Mouse (Mus musculus) neural tube, embryonic 11.5 days (tissue): ENCODE results near the gene Nsf. TPM values are rescaled to one million over a fixed set of nuclear protein-coding genes. Genes with fewer than 3 reads are reported as not detected.

Source experiments
- ATAC-seq: fragments of 200-750 bp; cut with Nextera tagmentation; 2 replicates; pipeline ENCODE4 v1.8.0; 2017; ENCODE audit warnings: moderate number of reproducible peaks, mild to moderate bottlenecking, moderate TSS enrichment, moderate library complexity; ENCODE audit not compliant: insufficient read depth, low FRiP score, low TSS enrichment
- DNase-seq: peaks from one replicate; pipeline ENCODE4 v3.0.0-alpha.2; 2015; ENCODE audit warnings: low spot score
- H3K27ac ChIP-seq: fragments of 300-500 bp; sonication (generic); 2 replicates; pipeline ENCODE4 v1.5.1; 2014; ENCODE audit warnings: low read depth, mild to moderate bottlenecking, low read length
- H3K27me3 ChIP-seq: fragments of 300-500 bp; sonication (generic); 2 replicates; pipeline ENCODE4 v1.6.1; 2014; ENCODE audit warnings: mild to moderate bottlenecking, low read length, mixed read lengths; ENCODE audit not compliant: control insufficient read depth, insufficient read depth
- H3K36me3 ChIP-seq: fragments of 300-500 bp; sonication (generic); 2 replicates; pipeline ENCODE4 v1.6.1; 2014; ENCODE audit warnings: mild to moderate bottlenecking, low read length, moderate library complexity, mixed read lengths; ENCODE audit not compliant: control insufficient read depth, insufficient read depth
- H3K4me1 ChIP-seq: fragments of 300-500 bp; sonication (generic); 2 replicates; pipeline ENCODE4 v1.6.1; 2014; ENCODE audit warnings: low read length, mixed read lengths; ENCODE audit not compliant: control insufficient read depth, insufficient read depth
- H3K4me2 ChIP-seq: fragments of 300-500 bp; sonication (generic); 2 replicates; pipeline ENCODE4 v1.6.1; 2014; ENCODE audit warnings: low read depth, mild to moderate bottlenecking, moderate library complexity
- H3K4me3 ChIP-seq: fragments of 300-500 bp; sonication (generic); 2 replicates; pipeline ENCODE4 v1.5.1; 2014; ENCODE audit warnings: low read depth, low read length
- H3K9ac ChIP-seq: fragments of 300-500 bp; sonication (generic); 2 replicates; pipeline ENCODE4 v1.6.1; 2014; ENCODE audit warnings: mild to moderate bottlenecking, low read length
- H3K9me3 ChIP-seq: fragments of 300-500 bp; sonication (generic); 2 replicates; pipeline ENCODE4 v1.6.1; 2016; ENCODE audit warnings: low read length; ENCODE audit not compliant: control insufficient read depth
- WGBS: fragments of 180-500 bp; shearing (Covaris S2); extraction: QIAGEN DNeasy Blood & Tissue Kit; methylation state at CpG from one replicate; pipeline ENCODE4 v1.1.7; 2014; 5-methylcytosine and 5-hydroxymethylcytosine counted together
- polyA plus RNA-seq: library from polyadenylated mRNA; unstranded; fragments of >200 nt; fragmentation: Nextera tagmentation; extraction: Ambion mirVana; gene quantifications from 2 replicates; pipeline ENCODE4 v1.2.1, GENCODE M21; 2014

Nsf gene
- polyA plus RNA-seq, 1 experiment from 2014 or later: 65.4 TPM

DNA sequence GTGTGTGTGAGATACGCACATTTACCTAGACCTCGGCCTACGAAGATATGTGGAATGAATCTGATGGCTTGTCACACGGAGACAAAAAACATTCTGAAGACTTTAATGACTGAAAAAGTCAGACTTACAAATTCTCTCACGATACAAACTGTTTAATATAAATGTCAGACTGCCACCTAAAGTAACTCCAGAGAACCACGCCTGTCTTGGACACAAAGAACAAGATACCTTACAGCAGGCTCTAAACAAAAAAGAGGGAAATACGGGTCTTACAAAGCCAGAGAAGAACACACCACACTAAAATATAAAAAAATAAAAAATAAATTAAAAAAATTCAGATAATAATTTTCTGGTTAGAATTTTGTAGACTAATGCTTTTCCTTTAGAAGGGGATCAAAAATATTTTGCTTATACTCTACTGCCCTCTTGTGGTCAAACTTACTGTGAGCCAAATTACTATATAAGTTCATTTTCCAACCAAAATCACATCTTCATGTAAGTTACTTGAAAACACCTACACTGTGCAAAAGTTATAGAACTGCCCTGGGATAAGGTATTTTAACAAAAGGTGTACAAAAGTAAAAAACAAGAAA lies 42.8 kb downstream of the Nsf start:
- ATAC-seq (no peak), DNase-seq (no peak)
- Histone ChIP-seq H3K27me3 (no peaks in the 10 kb centered on the region), H3K4me3 (no peak overlapping the region), H3K9me3 (no peaks in the 10 kb centered on the region), H3K36me3 (peaks cover 2% of the 10 kb centered on the region), H3K27ac (no peak overlapping the region), H3K9ac (no peak overlapping the region), H3K4me1 (no peaks in the 10 kb centered on the region), H3K4me2 (no peak overlapping the region)
- 67% methylated on average over 7 of the region's 7 CpGs for WGBS

- Histone ChIP-seq H3K27me3 (no peaks in the 10 kb centered on the region), H3K9me3 (no peaks in the 10 kb centered on the region), H3K27ac (no peak overlapping the region), H3K4me3 (no peak overlapping the region), H3K36me3 (no peaks in the 10 kb centered on the region; the same call in none of the 2 replicates), H3K4me2 (no peak overlapping the region), H3K4me1 (no peaks in the 10 kb centered on the region), H3K9ac (no peak overlapping the region)
- DNase-seq (no peak), ATAC-seq (no peak)
- 94% methylated on average over 11 of the region's 11 CpGs for WGBS
Observed at GRCm38 (mm10) chr11:103910531-103910930, 43.3 kb downstream of the Nsf start.

GRCm38 (mm10) chr11:103909809-103910208 lies 44.0 kb downstream of the Nsf start:
- Histone ChIP-seq H3K27ac (no peak overlapping the region), H3K4me2 (no peak overlapping the region), H3K27me3 (no peaks in the 10 kb centered on the region), H3K9me3 (no peaks in the 10 kb centered on the region), H3K4me1 (no peaks in the 10 kb centered on the region), H3K36me3 (no peaks in the 10 kb centered on the region; the same call in none of the 2 replicates), H3K4me3 (no peak overlapping the region), H3K9ac (no peak overlapping the region)
- ATAC-seq (no peak), DNase-seq (no peak)
- WGBS: 88% methylated on average over 11 of the region's 11 CpGs

- no peak for DNase-seq
- no peak for ATAC-seq
- 84% methylated on average over 12 of the region's 12 CpGs for WGBS
Observed at GRCm38 (mm10) chr11:103909396-103909795, 44.5 kb downstream of the Nsf start.

GRCm38 (mm10) chr11:103906051-103906719 lies 47.7 kb downstream of the Nsf start:
- Histone ChIP-seq H3K36me3 (no peaks in the 10 kb centered on the region), H3K9ac (no peak overlapping the region), H3K4me3 (no peak overlapping the region), H3K4me2 (no peak overlapping the region), H3K27me3 (no peaks in the 10 kb centered on the region), H3K9me3 (no peaks in the 10 kb centered on the region), H3K4me1 (no peaks in the 10 kb centered on the region), H3K27ac (no peak overlapping the region)
- 40% methylated on average over 7 of the region's 7 CpGs for WGBS
- DNase-seq: no peak
- no peak for ATAC-seq

More at GRCm38 (mm10) chr11:103909396-103909795, 44.5 kb downstream of the Nsf start:
- Histone ChIP-seq H3K9ac (no peak overlapping the region), H3K4me1 (no peaks in the 10 kb centered on the region), H3K4me3 (no peak overlapping the region), H3K27ac (no peak overlapping the region), H3K27me3 (no peaks in the 10 kb centered on the region), H3K36me3 (no peaks in the 10 kb centered on the region; the same call in none of the 2 replicates), H3K9me3 (no peaks in the 10 kb centered on the region), H3K4me2 (no peak overlapping the region)

- Histone ChIP-seq H3K4me1 (no peaks in the 10 kb centered on the region), H3K27ac (no peak overlapping the region), H3K27me3 (no peaks in the 10 kb centered on the region), H3K9me3 (no peaks in the 10 kb centered on the region), H3K36me3 (no peaks in the 10 kb centered on the region), H3K4me3 (no peak overlapping the region), H3K4me2 (no peak overlapping the region), H3K9ac (no peak overlapping the region)
- ATAC-seq (no peak), DNase-seq (no peak)
- 75% methylated on average over 9 of the region's 9 CpGs for WGBS
Observed at GRCm38 (mm10) chr11:103905506-103905905, 48.4 kb downstream of the Nsf start.

DNA sequence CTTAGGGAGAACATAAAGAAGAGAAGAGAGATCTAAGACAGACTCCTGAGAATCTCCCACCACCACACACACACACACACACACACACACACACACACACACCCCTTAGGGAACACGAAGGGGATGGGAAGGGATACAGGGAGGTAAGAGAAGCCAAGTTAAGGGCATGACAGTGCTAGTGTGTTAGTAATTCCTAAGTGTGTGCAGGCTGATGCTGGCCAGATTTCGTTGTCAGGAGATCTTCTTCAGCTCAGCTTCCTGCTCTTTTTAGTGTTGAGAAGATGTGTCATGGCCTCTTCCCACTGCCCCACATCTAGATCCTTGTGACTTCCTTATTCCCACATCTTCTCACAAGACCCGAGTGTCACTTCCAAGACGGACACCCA lies 52.3 kb downstream of the Nsf start:
- no peak overlapping the region for H3K27ac ChIP-seq
- DNase-seq (no peak), ATAC-seq (no peak)
- no peak overlapping the region for H3K4me3 ChIP-seq
- H3K27me3 ChIP-seq: no peaks in the 10 kb centered on the region
- no peaks in the 10 kb centered on the region; the same call in 1 of the 2 replicates for H3K36me3 ChIP-seq
- H3K9ac ChIP-seq: no peak overlapping the region
- H3K4me1 ChIP-seq: no peaks in the 10 kb centered on the region
- WGBS: 86% methylated on average over 4 of the region's 4 CpGs
- H3K9me3 ChIP-seq: no peaks in the 10 kb centered on the region
- H3K4me2 ChIP-seq: no peak overlapping the region

DNA sequence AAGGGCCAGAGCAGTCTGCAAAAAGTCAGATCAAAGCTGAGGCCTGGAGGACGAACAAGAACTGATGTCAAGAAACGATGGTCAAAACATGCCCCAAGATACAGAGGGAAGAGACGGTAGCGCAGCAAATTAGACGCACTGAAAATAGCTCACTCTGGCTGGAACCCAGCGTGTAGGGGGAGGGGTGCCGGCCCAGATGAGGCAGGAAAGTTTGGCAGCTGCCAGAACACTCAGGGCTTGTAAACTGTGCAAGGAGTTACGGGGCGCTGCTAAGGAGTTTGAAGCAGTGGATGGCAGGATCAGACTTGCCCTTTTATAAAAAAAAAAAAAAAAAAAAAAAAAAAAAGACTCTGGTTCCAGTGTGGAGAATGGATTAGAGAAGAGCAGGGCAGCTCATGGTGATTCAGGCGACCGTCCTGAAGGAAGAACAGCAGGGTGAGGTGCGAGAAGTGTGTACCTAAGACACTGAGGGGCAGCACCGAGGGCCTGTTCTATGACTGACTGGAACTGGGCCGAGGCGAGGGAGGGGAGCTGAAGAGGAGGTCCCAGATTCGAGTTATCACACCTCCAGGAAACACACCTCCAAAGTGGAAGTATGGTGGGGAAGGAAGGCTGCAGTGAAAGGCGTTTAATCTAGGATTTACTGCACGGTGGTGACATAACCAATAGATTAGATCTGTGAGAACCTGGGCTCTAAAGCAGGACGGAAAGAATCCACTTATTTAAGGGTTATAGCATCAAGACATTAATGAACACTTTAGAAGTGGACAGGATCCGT lies 52.9 kb downstream of the Nsf start:
- H3K27me3 ChIP-seq: no peaks in the 10 kb centered on the region
- no peaks in the 10 kb centered on the region; the same call in 1 of the 2 replicates for H3K36me3 ChIP-seq
- H3K9me3 ChIP-seq: no peaks in the 10 kb centered on the region
- H3K27ac ChIP-seq: no peak overlapping the region
- H3K4me2 ChIP-seq: no peak overlapping the region
- H3K9ac ChIP-seq: no peak overlapping the region
- H3K4me1 ChIP-seq: no peaks in the 10 kb centered on the region
- no peak for DNase-seq
- H3K4me3 ChIP-seq: no peak overlapping the region
- no peak for ATAC-seq
- WGBS: 67% methylated on average over 20 of the region's 20 CpGs
